Mouse (Mus musculus): ENCODE measurements at regions not wholly inside any gene's neighbourhood (a gene's known extent, or its start where the extent isn't known, plus 50 kb on each side); places are given as distances from the start of the nearest gene placed in this dataset.
A peak's percentile ranks its signal among the peaks of the same experiment; 100 is the strongest.
"Not testable (repeated sequence)": the region's sequence is repeated elsewhere in the genome, so short reads cannot be mapped to it uniquely, and the experiment has no call there.

GRCm38 (mm10) chr13:3341416-3341815 is 196.4 kb upstream of the Gdi2 start:
- no peak for ATAC-seq (replicated peaks; ENCODE audit: low FRiP score, poor library complexity, severe bottlenecking)

GRCm38 (mm10) chr13:3343611-3344010 is 194.3 kb upstream of the Gdi2 start:
- ATAC-seq (replicated peaks; ENCODE audit: low FRiP score, poor library complexity, severe bottlenecking): no peak

- ATAC-seq (replicated peaks; ENCODE audit: low FRiP score, poor library complexity, severe bottlenecking): not testable (repeated sequence)
These were observed 183.0 kb upstream of the Gdi2 start for GRCm38 (mm10) chr13:3354912-3355311.

GRCm38 (mm10) chr13:3358079-3358608 is 179.7 kb upstream of the Gdi2 start:
- no peak for ATAC-seq (replicated peaks; ENCODE audit: low FRiP score, poor library complexity, severe bottlenecking)

- no peak for ATAC-seq (replicated peaks; ENCODE audit: low FRiP score, poor library complexity, severe bottlenecking)
These were observed 178.7 kb upstream of the Gdi2 start for GRCm38 (mm10) chr13:3358996-3359750.

GRCm38 (mm10) chr13:3359751-3360260 is 178.1 kb upstream of the Gdi2 start:
- not testable (repeated sequence) for ATAC-seq (replicated peaks; ENCODE audit: low FRiP score, poor library complexity, severe bottlenecking)

- no peak for ATAC-seq (replicated peaks; ENCODE audit: low FRiP score, poor library complexity, severe bottlenecking)
These were observed 177.1 kb upstream of the Gdi2 start for GRCm38 (mm10) chr13:3360503-3361490.

- no peak for ATAC-seq (replicated peaks; ENCODE audit: low FRiP score, poor library complexity, severe bottlenecking)
These were observed 165.2 kb upstream of the Gdi2 start for GRCm38 (mm10) chr13:3372701-3373100.

- ATAC-seq (replicated peaks; ENCODE audit: low FRiP score, poor library complexity, severe bottlenecking): not testable (repeated sequence)
These were observed 164.2 kb upstream of the Gdi2 start for GRCm38 (mm10) chr13:3373522-3374220.

GRCm38 (mm10) chr13:3374796-3375195 is 163.1 kb upstream of the Gdi2 start:
- ATAC-seq (replicated peaks; ENCODE audit: low FRiP score, poor library complexity, severe bottlenecking): no peak

GRCm38 (mm10) chr13:3377801-3378200 is 160.1 kb upstream of the Gdi2 start:
- ATAC-seq (replicated peaks; ENCODE audit: low FRiP score, poor library complexity, severe bottlenecking): not testable (repeated sequence)

GRCm38 (mm10) chr13:3405783-3406182 is 132.1 kb upstream of the Gdi2 start:
- not testable (repeated sequence) for ATAC-seq (replicated peaks; ENCODE audit: low FRiP score, poor library complexity, severe bottlenecking)

- ATAC-seq (replicated peaks; ENCODE audit: low FRiP score, poor library complexity, severe bottlenecking): peak; percentile 96
These were observed 131.4 kb upstream of the Gdi2 start for GRCm38 (mm10) chr13:3406236-3407017.

- not testable (repeated sequence) for ATAC-seq (replicated peaks; ENCODE audit: low FRiP score, poor library complexity, severe bottlenecking)
These were observed 127.6 kb upstream of the Gdi2 start for GRCm38 (mm10) chr13:3410281-3410680.

GRCm38 (mm10) chr13:3417026-3417425 is 120.8 kb upstream of the Gdi2 start:
- no peak for ATAC-seq (replicated peaks; ENCODE audit: low FRiP score, poor library complexity, severe bottlenecking)

GRCm38 (mm10) chr13:3455374-3455773 is 82.5 kb upstream of the Gdi2 start:
- not testable (repeated sequence) for ATAC-seq (replicated peaks; ENCODE audit: low FRiP score, poor library complexity, severe bottlenecking)

GRCm38 (mm10) chr13:3476884-3477283 is 61.0 kb upstream of the Gdi2 start:
- no peak for ATAC-seq (replicated peaks; ENCODE audit: low FRiP score, poor library complexity, severe bottlenecking)

GRCm38 (mm10) chr13:3477997-3478728 is 59.7 kb upstream of the Gdi2 start:
- no peak for ATAC-seq (replicated peaks; ENCODE audit: low FRiP score, poor library complexity, severe bottlenecking)

All from erythroblast, adult 5-6 weeks (primary cell).